Mouse (Mus musculus) midbrain, embryonic 13.5 days (tissue): ENCODE measurements at regions not wholly inside any gene's neighbourhood (a gene's known extent, or its start where the extent isn't known, plus 50 kb on each side); places are given as distances from the start of the nearest gene placed in this dataset.

Source experiments
- ATAC-seq: fragments of 200-750 bp; cut with Nextera tagmentation; 2 replicates; pipeline ENCODE4 v1.8.0; 2017; ENCODE audit warnings: mild to moderate bottlenecking, moderate TSS enrichment, moderate library complexity
- H3K27ac ChIP-seq: fragments of 300-500 bp; sonication (generic); 2 replicates; pipeline ENCODE4 v1.5.1; 2015; ENCODE audit warnings: inconsistent platforms, mild to moderate bottlenecking, moderate library complexity
- H3K27me3 ChIP-seq: fragments of 300-500 bp; sonication (generic); 2 replicates; pipeline ENCODE4 v1.6.1; 2015; ENCODE audit warnings: mild to moderate bottlenecking, inconsistent platforms
- H3K36me3 ChIP-seq: fragments of 300-500 bp; sonication (generic); 2 replicates; pipeline ENCODE4 v1.6.1; 2015; ENCODE audit warnings: mild to moderate bottlenecking, inconsistent platforms
- H3K4me1 ChIP-seq: fragments of 300-500 bp; sonication (generic); replicated peaks from 2 replicates; pipeline ENCODE4 v1.6.1; 2015; ENCODE audit warnings: inconsistent platforms
- H3K4me2 ChIP-seq: fragments of 300-500 bp; sonication (generic); replicated peaks from 2 replicates; pipeline ENCODE4 v1.6.1; 2015; ENCODE audit warnings: moderate library complexity, mild to moderate bottlenecking, inconsistent platforms
- H3K4me3 ChIP-seq: fragments of 300-500 bp; sonication (generic); replicated peaks from 2 replicates; pipeline ENCODE4 v1.5.1; 2015; ENCODE audit warnings: mild to moderate bottlenecking, inconsistent platforms
- H3K9ac ChIP-seq: fragments of 300-500 bp; sonication (generic); replicated peaks from 2 replicates; pipeline ENCODE4 v1.6.1; 2015; ENCODE audit warnings: mild to moderate bottlenecking, inconsistent platforms
- H3K9me3 ChIP-seq: fragments of 300-500 bp; sonication (generic); 2 replicates; pipeline ENCODE4 v1.6.1; 2016; ENCODE audit warnings: mild to moderate bottlenecking, inconsistent platforms
- WGBS: fragments of 180-500 bp; shearing (Covaris S2); methylation state at CpG from one replicate; pipeline ENCODE4 v1.1.7; 2015; 5-methylcytosine and 5-hydroxymethylcytosine counted together

- no peak for ATAC-seq
- WGBS: 82% methylated on average over 1 of the region's 1 CpGs
Observed at GRCm38 (mm10) chr14:24757302-24757701, 270.4 kb downstream of the Rps24 start.

GRCm38 (mm10) chr14:24757843-24758242 is 270.9 kb downstream of the Rps24 start:
- H3K27ac ChIP-seq: no peak overlapping the region
- no peaks in the 10 kb centered on the region for H3K36me3 ChIP-seq
- H3K27me3 ChIP-seq: no peaks in the 10 kb centered on the region
- no peak overlapping the region for H3K4me3 ChIP-seq
- ATAC-seq: no peak
- no peak overlapping the region for H3K4me2 ChIP-seq
- no peak overlapping the region for H3K9ac ChIP-seq
- H3K4me1 ChIP-seq: peaks cover 40% of the 10 kb centered on the region
- 85% methylated on average over 1 of the region's 1 CpGs for WGBS
- H3K9me3 ChIP-seq: no peaks in the 10 kb centered on the region

More at GRCm38 (mm10) chr14:24757302-24757701, 270.4 kb downstream of the Rps24 start:
- Histone ChIP-seq H3K4me3 (no peak overlapping the region), H3K36me3 (no peaks in the 10 kb centered on the region), H3K4me2 (no peak overlapping the region), H3K9me3 (no peaks in the 10 kb centered on the region), H3K9ac (no peak overlapping the region), H3K4me1 (peaks cover 35% of the 10 kb centered on the region), H3K27ac (no peak overlapping the region), H3K27me3 (no peaks in the 10 kb centered on the region)

GRCm38 (mm10) chr14:24760926-24761325 is 274.0 kb downstream of the Rps24 start:
- Histone ChIP-seq H3K4me3 (no peak overlapping the region), H3K9me3 (no peaks in the 10 kb centered on the region), H3K27ac (peak overlapping the region; percentile 48), H3K4me2 (no peak overlapping the region), H3K36me3 (no peaks in the 10 kb centered on the region), H3K27me3 (no peaks in the 10 kb centered on the region), H3K4me1 (peaks cover 71% of the 10 kb centered on the region), H3K9ac (no peak overlapping the region)
- ATAC-seq: peak; percentile 59; the same call in 1 of the 2 replicates
- WGBS: 18% methylated on average over 1 of the region's 1 CpGs

GRCm38 (mm10) chr14:24762468-24763274 is 275.7 kb downstream of the Rps24 start:
- Histone ChIP-seq H3K9me3 (no peaks in the 10 kb centered on the region), H3K4me1 (peaks cover 70% of the 10 kb centered on the region), H3K36me3 (no peaks in the 10 kb centered on the region), H3K27me3 (no peaks in the 10 kb centered on the region), H3K4me2 (0 out of 2 replicates have a peak overlapping the region, but pooled peaks have one; percentile 0), H3K9ac (no peak overlapping the region; the same call in 1 of the 2 replicates), H3K27ac (peak overlapping the region; percentile 91), H3K4me3 (no peak overlapping the region)
- peak; percentile 77 for ATAC-seq
- WGBS: 14% methylated on average over 7 of the region's 7 CpGs

- ATAC-seq: peak; percentile 61
Observed at GRCm38 (mm10) chr14:24763275-24763812, 276.4 kb downstream of the Rps24 start.

GRCm38 (mm10) chr14:24763845-24764244 is 276.9 kb downstream of the Rps24 start:
- Histone ChIP-seq H3K36me3 (no peaks in the 10 kb centered on the region), H3K9ac (no peak overlapping the region), H3K27ac (peak overlapping the region; percentile 91), H3K27me3 (no peaks in the 10 kb centered on the region), H3K9me3 (no peaks in the 10 kb centered on the region), H3K4me2 (no peak overlapping the region), H3K4me1 (peaks cover 76% of the 10 kb centered on the region), H3K4me3 (no peak overlapping the region)
- ATAC-seq: no peak
- 33% methylated on average over 7 of the region's 7 CpGs for WGBS

More at GRCm38 (mm10) chr14:24763275-24763812, 276.4 kb downstream of the Rps24 start:
- Histone ChIP-seq H3K27me3 (no peaks in the 10 kb centered on the region), H3K4me2 (0 out of 2 replicates have a peak overlapping the region, but pooled peaks have one; percentile 0), H3K4me1 (peaks cover 75% of the 10 kb centered on the region), H3K4me3 (no peak overlapping the region), H3K36me3 (no peaks in the 10 kb centered on the region), H3K9me3 (no peaks in the 10 kb centered on the region), H3K27ac (peak overlapping the region; percentile 91), H3K9ac (no peak overlapping the region)
- WGBS: 45% methylated on average over 9 of the region's 9 CpGs

- ATAC-seq: no peak
- no peak overlapping the region for H3K9ac ChIP-seq
- H3K4me2 ChIP-seq: no peak overlapping the region
- H3K27me3 ChIP-seq: no peaks in the 10 kb centered on the region
- peaks cover 83% of the 10 kb centered on the region for H3K4me1 ChIP-seq
- H3K9me3 ChIP-seq: no peaks in the 10 kb centered on the region
- H3K36me3 ChIP-seq: no peaks in the 10 kb centered on the region
- WGBS: 88% methylated on average over 3 of the region's 3 CpGs
- no peak overlapping the region for H3K4me3 ChIP-seq
- 0 out of 2 replicates have a peak overlapping the region, but pooled peaks have one; percentile 49 for H3K27ac ChIP-seq
Observed at GRCm38 (mm10) chr14:24766260-24766659, 279.3 kb downstream of the Rps24 start.

GRCm38 (mm10) chr14:24766690-24767089 is 279.8 kb downstream of the Rps24 start:
- Histone ChIP-seq H3K9ac (no peak overlapping the region), H3K4me3 (no peak overlapping the region), H3K4me1 (peaks cover 83% of the 10 kb centered on the region), H3K27me3 (no peaks in the 10 kb centered on the region), H3K9me3 (no peaks in the 10 kb centered on the region), H3K4me2 (no peak overlapping the region), H3K36me3 (no peaks in the 10 kb centered on the region), H3K27ac (no peak overlapping the region)
- ATAC-seq: no peak
- WGBS: 88% methylated on average over 2 of the region's 2 CpGs

- no peak for ATAC-seq
- Histone ChIP-seq H3K4me2 (no peak overlapping the region), H3K9ac (no peak overlapping the region), H3K9me3 (no peaks in the 10 kb centered on the region), H3K4me3 (no peak overlapping the region), H3K4me1 (peaks cover 82% of the 10 kb centered on the region), H3K36me3 (no peaks in the 10 kb centered on the region), H3K27me3 (no peaks in the 10 kb centered on the region), H3K27ac (no peak overlapping the region)
- WGBS: 65% methylated on average over 5 of the region's 5 CpGs
Observed at GRCm38 (mm10) chr14:24767316-24767715, 280.4 kb downstream of the Rps24 start.

GRCm38 (mm10) chr14:24767964-24768363 is 281.0 kb downstream of the Rps24 start:
- H3K36me3 ChIP-seq: no peaks in the 10 kb centered on the region
- no peak overlapping the region for H3K4me2 ChIP-seq
- ATAC-seq: no peak
- no peaks in the 10 kb centered on the region for H3K27me3 ChIP-seq
- no peak overlapping the region for H3K27ac ChIP-seq
- peaks cover 75% of the 10 kb centered on the region for H3K4me1 ChIP-seq
- 84% methylated on average over 5 of the region's 5 CpGs for WGBS
- no peak overlapping the region for H3K4me3 ChIP-seq
- H3K9ac ChIP-seq: no peak overlapping the region
- H3K9me3 ChIP-seq: no peaks in the 10 kb centered on the region

GRCm38 (mm10) chr14:24769451-24769850 is 282.5 kb downstream of the Rps24 start:
- peak overlapping the region; percentile 82; the same call in 1 of the 2 replicates for H3K27ac ChIP-seq
- ATAC-seq: 0 out of 2 replicates have a peak, but pooled peaks have one; percentile 40
- WGBS: 55% methylated on average over 3 of the region's 3 CpGs
- H3K27me3 ChIP-seq: no peaks in the 10 kb centered on the region
- H3K36me3 ChIP-seq: no peaks in the 10 kb centered on the region
- no peaks in the 10 kb centered on the region for H3K9me3 ChIP-seq
- H3K9ac ChIP-seq: no peak overlapping the region
- H3K4me2 ChIP-seq: no peak overlapping the region
- H3K4me3 ChIP-seq: no peak overlapping the region
- peaks cover 61% of the 10 kb centered on the region for H3K4me1 ChIP-seq
